Mouse (Mus musculus) frontal cortex, postnatal 25 days (tissue): ENCODE results near the gene Fbxo7.

Experiments used
- DNase-seq, 2 experiments: peaks; one replicate each; pipeline ENCODE4 v3.0.0; 2022; ENCODE audit warnings: low spot score in 2 of 2

The Fbxo7 gene

GRCm38 (mm10) chr10:86043651-86044050 is 21.9 kb downstream of the Fbxo7 start:
- DNase-seq = no peak

GRCm38 (mm10) chr10:86044066-86044465 is 22.3 kb downstream of the Fbxo7 start:
- DNase-seq = no peak

GRCm38 (mm10) chr10:86046371-86046770 is 24.6 kb downstream of the Fbxo7 start:
- no peak for DNase-seq

- DNase-seq = no peak
Observed at GRCm38 (mm10) chr10:86047786-86048185, 26.0 kb downstream of the Fbxo7 start.

GRCm38 (mm10) chr10:86050522-86050921 is 28.8 kb downstream of the Fbxo7 start:
- DNase-seq = no peak

GRCm38 (mm10) chr10:86052818-86053522 is 31.2 kb downstream of the Fbxo7 start:
- no peak for DNase-seq

- DNase-seq = no peak
Observed at GRCm38 (mm10) chr10:86056297-86056903, 34.6 kb downstream of the Fbxo7 start.

GRCm38 (mm10) chr10:86057286-86057685 is 35.5 kb downstream of the Fbxo7 start:
- DNase-seq = no peak

GRCm38 (mm10) chr10:86057712-86058111 is 35.9 kb downstream of the Fbxo7 start:
- no peak for DNase-seq

- DNase-seq = no peak
Observed at GRCm38 (mm10) chr10:86060267-86060666, 38.5 kb downstream of the Fbxo7 start.

- no peak for DNase-seq
Observed at GRCm38 (mm10) chr10:86062261-86063017, 40.7 kb downstream of the Fbxo7 start.

GRCm38 (mm10) chr10:86063018-86063384 is 41.2 kb downstream of the Fbxo7 start:
- no peak for DNase-seq

- DNase-seq = peak; percentile 22 to 56
Observed at GRCm38 (mm10) chr10:86064937-86065336, 43.2 kb downstream of the Fbxo7 start.

- DNase-seq = no peak
Observed at GRCm38 (mm10) chr10:86065661-86066060, 43.9 kb downstream of the Fbxo7 start.

GRCm38 (mm10) chr10:86066651-86067050 is 44.9 kb downstream of the Fbxo7 start:
- DNase-seq = no peak

- DNase-seq = no peak
Observed at GRCm38 (mm10) chr10:86067911-86068310, 46.1 kb downstream of the Fbxo7 start.

GRCm38 (mm10) chr10:86069341-86069740 is 47.6 kb downstream of the Fbxo7 start:
- DNase-seq = no peak

- no peak for DNase-seq
Observed at GRCm38 (mm10) chr10:86070751-86071150, 49.0 kb downstream of the Fbxo7 start.

- no peak for DNase-seq
Observed at GRCm38 (mm10) chr10:86074134-86074533, 52.4 kb downstream of the Fbxo7 start.

GRCm38 (mm10) chr10:86074971-86075711 is 53.4 kb downstream of the Fbxo7 start:
- no peak for DNase-seq

- no peak for DNase-seq
Observed at GRCm38 (mm10) chr10:86077272-86077671, 55.5 kb downstream of the Fbxo7 start.

GRCm38 (mm10) chr10:86078761-86079160 is 57.0 kb downstream of the Fbxo7 start:
- DNase-seq = no peak
